Mouse (Mus musculus) adipocyte (in vitro differentiated cells): ENCODE measurements around the gene Ms4a14.
"Not testable (repeated sequence)": the region's sequence is repeated elsewhere in the genome, so short reads cannot be mapped to it uniquely, and the experiment has no call there.

Source experiments
- DNase-seq: peaks from one replicate; pipeline ENCODE4 v3.0.0-alpha.2; 2016; ENCODE audit warnings: low spot score

Gene Ms4a14

GRCm38 (mm10) chr19:11314354-11314753 is at the start of gene Ms4a14:
Ms4a14 (minus strand) TSS chr19:11314454.
- no peak for DNase-seq

- no peak for DNase-seq
Observed at GRCm38 (mm10) chr19:11362002-11362401, 47.7 kb upstream of the Ms4a14 start.

- no peak for DNase-seq
Observed at GRCm38 (mm10) chr19:11360106-11360505, 45.9 kb upstream of the Ms4a14 start.

- DNase-seq, result no peak
Observed at GRCm38 (mm10) chr19:11355730-11356129, 41.5 kb upstream of the Ms4a14 start.

GRCm38 (mm10) chr19:11351878-11352277 is 37.6 kb upstream of the Ms4a14 start:
- DNase-seq, result no peak

GRCm38 (mm10) chr19:11349698-11350481 is 35.6 kb upstream of the Ms4a14 start:
- DNase-seq, result no peak

- no peak for DNase-seq
Observed at GRCm38 (mm10) chr19:11343992-11344391, 29.7 kb upstream of the Ms4a14 start.

GRCm38 (mm10) chr19:11343147-11343546 is 28.9 kb upstream of the Ms4a14 start:
- no peak for DNase-seq

- no peak for DNase-seq
Observed at GRCm38 (mm10) chr19:11335932-11336331, 21.7 kb upstream of the Ms4a14 start, which contains the start of gene Ms4a7. Ms4a7 (minus strand) TSS chr19:11336146.

GRCm38 (mm10) chr19:11321123-11321522 is 6.9 kb upstream of the Ms4a14 start:
- no peak for DNase-seq

- no peak for DNase-seq
Observed at GRCm38 (mm10) chr19:11316786-11317185, 2.5 kb upstream of the Ms4a14 start.

GRCm38 (mm10) chr19:11308888-11309287 is 5.4 kb downstream of the Ms4a14 start:
- no peak for DNase-seq

GRCm38 (mm10) chr19:11299529-11299928 is 14.7 kb downstream of the Ms4a14 start:
- not testable (repeated sequence) for DNase-seq

- no peak for DNase-seq
Observed at GRCm38 (mm10) chr19:11298939-11299338, 15.3 kb downstream of the Ms4a14 start.

GRCm38 (mm10) chr19:11293616-11294015 is 20.6 kb downstream of the Ms4a14 start:
- DNase-seq, result not testable (repeated sequence)

- no peak for DNase-seq
Observed at GRCm38 (mm10) chr19:11292990-11293389, 21.3 kb downstream of the Ms4a14 start.

- DNase-seq, result no peak
Observed at GRCm38 (mm10) chr19:11283773-11284172, 30.5 kb downstream of the Ms4a14 start, which contains the start of gene Ms4a5. Ms4a5 (minus strand) TSS chr19:11283873.

GRCm38 (mm10) chr19:11280223-11280622 is 34.0 kb downstream of the Ms4a14 start:
- DNase-seq, result no peak

- no peak for DNase-seq
Observed at GRCm38 (mm10) chr19:11276431-11276830, 37.8 kb downstream of the Ms4a14 start.

- no peak for DNase-seq
Observed at GRCm38 (mm10) chr19:11266956-11267355, 47.3 kb downstream of the Ms4a14 start.

- no peak for DNase-seq
Observed at GRCm38 (mm10) chr19:11266052-11266845, 48.0 kb downstream of the Ms4a14 start, which contains the start of gene Ms4a1. Ms4a1 (minus strand) TSS chr19:11266241.

- no peak for DNase-seq
Observed at GRCm38 (mm10) chr19:11264602-11265185, 49.6 kb downstream of the Ms4a14 start.
